16 mouse cellular contexts compared by ENCODE assay signal in the genomic region with DNA sequence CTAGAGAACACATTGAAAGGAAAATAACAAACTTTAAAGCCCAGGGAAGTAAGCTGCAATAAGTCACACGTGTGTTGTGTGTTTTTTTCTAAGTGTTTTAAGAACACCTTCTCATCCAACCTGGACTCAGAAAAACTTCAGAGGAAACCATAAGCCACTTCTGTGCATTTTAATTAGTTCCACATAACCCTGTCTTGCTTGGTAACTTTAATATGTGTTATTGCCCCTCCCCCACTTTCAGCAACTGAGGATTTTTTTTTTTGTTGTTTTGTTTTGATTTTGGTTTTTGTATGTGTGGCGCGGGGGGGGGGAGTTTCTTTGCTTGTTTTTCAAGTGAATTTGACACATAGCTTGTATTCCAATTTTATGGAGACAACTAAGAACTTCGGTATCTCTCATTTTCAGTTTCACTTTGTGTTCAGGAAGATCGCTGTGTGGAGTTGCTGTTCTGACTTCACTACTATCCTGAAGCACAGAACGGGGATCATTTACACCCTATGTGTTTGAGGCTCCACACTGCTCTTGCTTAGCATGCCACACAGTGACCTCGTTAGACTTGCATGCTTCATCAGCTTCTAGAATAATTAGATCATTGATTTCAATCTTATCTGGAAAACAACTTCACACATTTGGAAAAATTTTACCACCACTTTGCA. TPM values are rescaled to one million over a fixed set of nuclear protein-coding genes. Genes with fewer than 3 reads are reported as not detected.
A peak's percentile ranks its signal among the peaks of the same experiment; 100 is the strongest.
DNase-seq lines count a peak whose midpoint lies in the region; ATAC-seq lines count a peak whose summit lies in the region.
"Had no signal": no experiment of that assay in that cellular context is flagged by ENCODE, and none has a peak within 500 bp of the region (broad histone marks: within the 10 kb centered on the region; RNA-seq: fewer than 3 reads in every experiment).

No protein-coding gene starts in this region.

- intact Hi-C loops in left cerebral cortex, postnatal 25 days (cut with DNase I): no loop called here

- H3K36me3 ChIP-seq in macrophage (ENCODE audit: inconsistent target): no peaks in the 10 kb centered on the region

- no peaks in the 10 kb centered on the region for H3K79me2 ChIP-seq in macrophage (ENCODE audit: inconsistent target)

- ATAC-seq in frontal cortex, adult (ENCODE audit: low TSS enrichment): peak; percentile 57; the same call in 1 of the 2 replicates
- ATAC-seq: forebrain, embryonic 13.5 days had no signal

- no peak for DNase-seq in frontal cortex, postnatal 10 days (ENCODE audit: low spot score in 2 of 2)
- DNase-seq in 3134 (ENCODE audit: extremely low read depth, insufficient read length, low spot score): peak; percentile 28
- DNase-seq in NIH3T3 (ENCODE audit: low read depth): peak; percentile 50
- DNase-seq in urinary bladder, postnatal 10 days (ENCODE audit: low spot score): no peak
- no peak for DNase-seq in cerebellum, postnatal 4 days (ENCODE audit: low spot score in 2 of 2)
- no peak for DNase-seq in left cerebral cortex, postnatal 25 days (ENCODE audit: low spot score in 2 of 2)
- DNase-seq: adrenal gland, postnatal 25 days; B cell, adult 2 months; cerebellum, adult 8-10 months; gastrocnemius, postnatal 14 days; heart, postnatal 10 days; layer of hippocampus, postnatal 36 days; right cerebral cortex, postnatal 4 days had no signal

- H3K4me3 ChIP-seq in macrophage (ENCODE audit: inconsistent target): peak overlapping the region; percentile 5; the same call in 1 of the 2 replicates
- H3K4me3 ChIP-seq: forebrain, embryonic 13.5 days had no signal

- H3K27ac ChIP-seq in macrophage: no peak overlapping the region
- H3K27ac ChIP-seq: forebrain, embryonic 13.5 days had no signal

- 43% methylated on average over 7 of the region's 7 CpGs for WGBS in macrophage (ENCODE audit: missing documents)

RNA-seq across cellular contexts. Expression of a gene that starts 54.2 kb away (rescaled TPM):
- total RNA-seq in macrophage (2018; cell fraction: chromatin; rRNA removed): under 1 TPM in 1 of 26 experiments, not detected in 25; 0.32 TPM
- total RNA-seq in macrophage (2018; cell fraction: cytosol; rRNA removed): not detected
- total RNA-seq in macrophage (2018; cell fraction: nucleus; rRNA removed): not detected
- not detected in 3 replicates for polyA plus RNA-seq in macrophage (2018)
- total RNA-seq in left cerebral cortex, postnatal 25 days (2021): 10 to 100 TPM in 1 of 2 experiments, 1 to 10 TPM in 1; 9.3 to 13.7 TPM

Comparison
In these comparisons a context has a peak if more than half of its experiments do, and no peak if none do; other contexts are left out.
1. DNase-seq: peak in 3134 (single experiment) and NIH3T3 (single experiment); none in frontal cortex, postnatal 10 days (0 of 2), urinary bladder, postnatal 10 days (single experiment), cerebellum, postnatal 4 days (0 of 2) and left cerebral cortex, postnatal 25 days (0 of 2).